Mouse (Mus musculus): ENCODE data around the gene Arhgef11.

Arhgef11 gene

DNA sequence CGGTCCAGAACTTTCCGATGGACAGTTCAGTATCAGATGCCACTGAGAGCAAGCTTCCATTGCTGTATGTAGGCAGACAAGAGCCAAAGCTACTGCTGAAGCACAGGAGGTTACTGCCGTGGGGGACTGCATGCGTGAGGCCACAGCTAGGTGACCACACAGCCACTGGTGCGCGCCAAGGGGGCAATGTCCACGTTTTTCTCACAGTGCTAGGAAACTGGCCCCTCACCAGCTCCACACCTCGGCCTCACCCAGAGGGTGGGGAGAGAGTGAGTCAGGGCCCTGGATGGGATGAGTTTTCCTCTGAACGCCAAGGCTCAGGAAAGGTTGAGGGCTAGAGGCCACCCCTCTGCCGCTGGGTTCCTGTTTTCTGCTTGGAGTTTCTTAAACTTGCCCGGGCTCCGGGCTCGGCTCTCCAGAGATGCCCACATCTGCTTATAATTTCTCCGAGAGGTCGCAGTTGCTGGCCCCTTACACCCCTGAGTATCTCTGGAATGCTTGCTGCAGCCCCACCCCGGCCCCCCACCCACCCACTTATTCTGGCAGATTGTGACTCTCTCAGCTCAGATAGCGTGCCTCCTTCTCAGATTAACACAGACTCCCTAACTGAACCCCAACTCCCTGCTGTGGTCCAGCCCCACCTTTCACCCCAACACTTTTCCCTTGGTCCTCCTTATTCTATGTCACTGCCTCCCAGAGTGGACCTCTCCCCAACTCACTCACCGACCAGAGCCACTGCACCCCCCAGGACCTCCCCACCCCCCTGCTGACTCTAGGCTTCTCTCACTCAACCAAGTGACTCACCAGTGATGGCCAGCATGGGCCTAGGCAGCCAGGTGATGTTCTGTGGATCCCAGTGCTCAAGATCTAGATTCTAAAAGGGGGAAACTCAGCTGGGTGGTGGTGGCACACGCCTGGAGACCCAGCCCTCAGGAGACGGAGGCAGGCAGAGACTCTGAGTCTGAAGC is 144.3 kb downstream of the Arhgef11 start:
- DNase-seq (ENCODE audit: low spot score in 2 of 2), result no peak

DNA sequence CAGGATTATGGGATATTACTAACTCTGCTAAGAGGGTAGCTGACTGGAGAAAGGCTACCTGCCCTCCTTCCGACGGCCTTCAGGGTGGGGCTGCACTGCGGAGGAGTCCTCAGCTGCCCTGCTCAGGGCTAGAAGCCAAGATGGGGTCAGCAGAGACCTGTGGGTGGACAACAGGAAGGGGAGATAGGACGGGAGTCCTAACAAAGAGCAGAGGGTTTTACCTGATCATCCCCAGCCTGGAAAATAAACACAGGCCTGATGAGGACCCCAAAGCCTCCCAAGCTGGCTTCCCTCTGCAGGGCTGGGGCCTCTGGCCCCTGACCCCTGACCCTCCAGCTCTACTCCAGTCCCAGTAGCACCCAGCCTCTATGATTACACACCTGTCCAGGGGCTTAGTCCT is 145.8 kb downstream of the Arhgef11 start:
- no peak for DNase-seq (ENCODE audit: low spot score in 2 of 2)

- peak; percentile 39 to 61 for DNase-seq (ENCODE audit: low spot score in 2 of 2)
Measured at GRCm38 (mm10) chr3:87763683-87764289, 146.4 kb downstream of the Arhgef11 start.

DNA sequence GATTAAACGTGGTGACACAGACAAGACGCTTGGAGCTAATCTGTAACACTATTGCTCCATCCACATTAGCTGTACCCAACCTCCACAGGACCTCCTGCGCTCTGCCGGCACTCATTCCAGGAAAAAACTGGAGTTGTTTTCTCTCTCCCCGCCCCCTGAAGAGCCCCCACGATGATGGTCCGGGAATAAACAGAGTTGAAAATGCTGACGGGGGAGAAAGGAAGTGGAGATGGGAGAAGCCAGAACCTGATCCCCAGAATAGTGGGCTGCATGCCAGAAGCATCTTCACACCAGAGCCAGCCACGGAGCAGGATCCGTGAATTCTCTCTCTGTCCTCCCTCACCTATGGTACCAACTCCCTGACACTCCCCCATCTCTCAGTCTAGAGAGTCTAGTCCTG is 147.1 kb downstream of the Arhgef11 start:
- no peak for DNase-seq (ENCODE audit: low spot score in 2 of 2)

- peak in 1 of 2 experiments; percentile 28 for DNase-seq (ENCODE audit: low spot score in 2 of 2)
Measured at GRCm38 (mm10) chr3:87765091-87765490, 147.7 kb downstream of the Arhgef11 start.

GRCm38 (mm10) chr3:87765631-87766283 is 148.4 kb downstream of the Arhgef11 start:
- no peak for DNase-seq (ENCODE audit: low spot score in 2 of 2)

GRCm38 (mm10) chr3:87766284-87766667 is 148.9 kb downstream of the Arhgef11 start:
- no peak for DNase-seq (ENCODE audit: low spot score in 2 of 2)

DNA sequence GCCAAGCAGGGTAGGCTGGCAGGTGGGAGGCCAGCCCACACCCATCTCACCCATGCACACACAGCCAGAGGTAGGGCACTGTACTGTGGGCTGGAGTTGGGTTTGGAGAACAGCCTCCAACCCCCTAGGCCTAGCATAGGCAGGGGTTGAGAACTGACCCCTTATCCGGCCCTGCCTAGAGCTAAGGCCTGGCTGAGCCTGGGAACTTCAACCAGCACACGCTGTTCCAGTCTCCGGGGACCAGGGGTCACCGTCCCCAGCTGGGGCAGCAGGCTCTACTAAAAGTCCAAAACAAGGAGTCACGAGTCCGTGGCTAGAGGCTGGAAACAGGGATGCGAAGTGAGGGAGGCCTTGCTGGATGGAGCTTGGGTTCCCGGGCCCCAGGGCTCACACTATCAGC is 150.4 kb downstream of the Arhgef11 start:
- DNase-seq (ENCODE audit: low spot score in 2 of 2), result no peak

DNA sequence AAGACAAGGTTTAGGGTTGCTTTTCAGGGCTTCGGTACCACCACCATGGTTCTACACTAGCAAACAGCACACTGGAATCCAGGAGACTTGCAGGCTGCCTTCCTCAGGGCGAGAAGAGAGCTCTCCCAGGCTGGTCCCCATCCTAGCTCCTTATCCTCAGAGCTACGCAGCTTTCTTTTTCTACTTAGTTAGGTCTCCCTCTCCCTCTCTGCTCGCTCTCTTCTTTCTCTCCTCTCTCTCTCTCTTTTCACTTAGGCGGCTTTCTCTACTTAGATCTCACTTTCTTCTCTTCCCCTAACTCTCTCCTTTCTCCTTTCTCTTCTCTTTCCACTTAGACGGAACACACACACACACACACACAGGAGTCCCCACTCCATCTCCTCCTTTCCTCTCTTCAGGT is 151.1 kb downstream of the Arhgef11 start:
- no peak for DNase-seq (ENCODE audit: low spot score in 2 of 2)

GRCm38 (mm10) chr3:87768844-87769243 is 151.5 kb downstream of the Arhgef11 start:
- DNase-seq (ENCODE audit: low spot score in 2 of 2), result peak; percentile 67 to 83

GRCm38 (mm10) chr3:87769506-87769905 is 152.1 kb downstream of the Arhgef11 start:
- no peak for DNase-seq (ENCODE audit: low spot score in 2 of 2)

DNA sequence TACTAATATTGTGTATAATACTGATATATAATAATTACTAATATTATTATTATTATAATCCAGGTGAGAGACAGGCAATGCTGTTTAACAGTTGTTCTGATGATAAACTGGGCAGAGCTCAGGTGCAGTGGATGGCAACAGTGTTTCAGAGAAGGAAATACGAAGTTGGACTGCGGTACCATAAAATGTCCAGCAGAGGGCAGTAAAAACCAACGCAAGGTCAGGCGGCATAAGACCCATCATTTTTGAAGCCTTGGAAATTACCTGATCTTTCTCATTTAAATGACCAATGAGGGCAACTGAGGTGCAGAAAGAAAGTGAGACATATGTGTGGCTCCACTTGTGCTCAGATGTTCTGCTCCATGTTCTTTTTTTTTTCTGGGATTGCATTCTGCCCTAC is 152.9 kb downstream of the Arhgef11 start:
- no peak for DNase-seq (ENCODE audit: low spot score in 2 of 2)

DNA sequence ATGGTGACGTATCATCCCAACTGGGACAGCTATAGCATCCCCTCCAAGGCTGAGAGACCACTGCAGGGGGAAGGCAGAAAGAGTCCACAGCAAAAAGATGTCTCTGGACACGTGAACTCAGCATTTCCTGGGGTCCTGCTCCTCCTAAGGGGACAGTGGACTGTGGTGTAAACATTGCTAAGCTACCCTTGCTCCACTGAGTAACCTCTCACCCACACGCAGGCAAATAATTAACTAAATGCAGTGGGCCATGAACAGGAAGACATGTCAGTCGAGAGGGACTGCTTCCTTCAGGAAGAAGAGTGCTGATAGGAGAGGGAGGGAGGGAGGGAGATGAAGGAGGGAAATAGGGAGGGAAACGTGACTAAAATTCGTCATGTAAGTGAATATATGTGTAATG is 153.7 kb downstream of the Arhgef11 start:
- DNase-seq (ENCODE audit: low spot score in 2 of 2), result no peak

DNA sequence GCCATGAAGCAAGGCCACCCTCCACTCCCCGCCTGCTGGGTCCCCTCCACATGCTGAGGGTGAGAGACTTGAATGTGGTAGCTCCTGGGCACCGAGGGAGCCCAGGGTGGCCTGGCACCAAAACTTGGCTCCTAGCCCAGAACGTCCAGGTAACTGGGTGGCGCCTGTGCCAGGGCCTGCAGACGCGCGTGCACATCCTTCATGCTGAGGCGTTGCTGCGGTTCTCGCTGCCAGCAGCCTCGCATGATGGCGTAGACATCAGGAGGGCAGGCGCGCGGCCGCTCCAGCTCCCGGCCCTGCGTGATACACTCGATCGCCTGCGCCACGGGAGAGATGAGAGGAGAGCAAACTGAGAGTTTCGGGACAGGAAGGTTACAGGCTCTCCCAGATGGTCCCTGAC is 160.9 kb downstream of the Arhgef11 start:
- DNase-seq (ENCODE audit: low spot score in 2 of 2), result no peak

GRCm38 (mm10) chr3:87779086-87779485 is 161.7 kb downstream of the Arhgef11 start:
- DNase-seq (ENCODE audit: low spot score in 2 of 2), result no peak

DNA sequence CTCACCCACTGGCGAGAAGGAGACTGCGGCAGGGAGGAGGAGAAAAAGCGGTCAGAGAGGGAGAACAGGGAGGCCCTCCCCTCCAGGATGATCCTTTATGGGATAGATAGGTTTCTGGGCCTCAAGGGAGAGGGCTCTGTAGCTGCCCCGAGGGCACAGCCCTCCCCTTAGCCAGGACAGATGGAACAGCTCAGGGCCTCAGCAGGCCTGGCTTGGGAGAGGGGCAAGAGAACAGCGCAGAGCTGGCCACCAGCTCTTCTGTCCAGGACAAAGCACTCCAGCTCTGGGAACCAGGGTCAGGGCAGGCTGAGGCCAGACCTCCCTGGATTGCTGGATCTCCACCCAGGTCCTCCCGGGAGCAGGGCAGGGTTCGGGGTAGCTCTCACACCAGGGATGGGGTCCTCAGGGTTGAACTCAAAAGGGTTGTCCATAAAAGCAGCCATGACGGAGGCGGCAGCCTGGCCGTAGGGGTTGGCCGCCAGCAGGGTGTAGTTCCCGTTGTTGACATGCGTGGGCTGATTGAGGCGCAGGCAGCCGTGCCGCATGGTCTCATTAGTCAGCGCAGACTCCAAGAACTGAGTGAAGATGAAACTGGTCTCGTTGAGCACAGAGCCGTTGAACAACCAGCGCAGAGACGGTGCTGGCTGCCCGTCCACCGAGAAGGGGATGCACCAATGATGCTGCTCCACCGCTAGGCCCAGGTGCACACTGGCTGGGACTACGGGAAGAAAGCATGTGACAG is 166.1 kb downstream of the Arhgef11 start:
- DNase-seq (ENCODE audit: low spot score in 2 of 2), result no peak

DNA sequence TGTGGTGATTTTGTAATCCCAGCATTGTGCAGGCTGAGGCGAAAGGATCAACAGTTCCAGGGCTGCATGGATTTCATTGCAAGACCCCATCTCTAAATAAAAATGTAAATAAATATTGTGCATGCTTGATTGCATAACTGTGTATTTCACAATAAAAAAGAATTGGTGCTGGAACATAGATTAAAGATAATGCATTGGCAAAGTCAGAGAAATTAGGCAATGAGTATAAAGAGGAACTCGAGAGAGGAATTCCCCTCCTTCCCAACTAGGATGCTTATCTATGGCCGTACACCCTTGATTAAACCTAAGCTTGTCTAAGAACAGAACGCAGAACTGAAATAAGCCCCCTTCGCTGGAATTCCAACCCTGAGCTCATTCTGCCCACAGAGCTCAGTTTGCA is 167.8 kb downstream of the Arhgef11 start:
- DNase-seq (ENCODE audit: low spot score in 2 of 2), result no peak

GRCm38 (mm10) chr3:87785626-87786214 is 168.4 kb downstream of the Arhgef11 start:
- DNase-seq (ENCODE audit: low spot score in 2 of 2), result no peak

Data from urinary bladder, postnatal 36 days (tissue).